Mouse (Mus musculus) heart, postnatal 25 days (tissue): ENCODE measurements around the gene Cacna1c. TPM values are rescaled to one million over a fixed set of nuclear protein-coding genes. Genes with fewer than 3 reads are reported as not detected.

Experiments used
- DNase-seq: peaks from one replicate; pipeline ENCODE4 v3.0.0; 2022; ENCODE audit warnings: low spot score
- intact Hi-C: fragments of 180-260 bp; cut with DNase I; formaldehyde crosslinking; loops from one replicate; pipeline ENCODE4 v1.15.1; 2025
- total RNA-seq, 2 experiments: library from RNA; stranded (reverse); gene quantifications; 2 replicates each; pipeline ENCODE4 v1.2.3; 2021

Cacna1c gene
- total RNA-seq, 2 experiments from 2014 or later, result 182 to 191 TPM

GRCm38 (mm10) chr6:118922328-118923211 lies 273.6 kb downstream of the Cacna1c start:
- DNase-seq, result peak; percentile 24
- intact Hi-C loops, result loop anchor here (2.0 to 10.0 kb wide), 3 partner anchors 182 to 522 kb away; no protein-coding TSS in a partner anchor

DNA sequence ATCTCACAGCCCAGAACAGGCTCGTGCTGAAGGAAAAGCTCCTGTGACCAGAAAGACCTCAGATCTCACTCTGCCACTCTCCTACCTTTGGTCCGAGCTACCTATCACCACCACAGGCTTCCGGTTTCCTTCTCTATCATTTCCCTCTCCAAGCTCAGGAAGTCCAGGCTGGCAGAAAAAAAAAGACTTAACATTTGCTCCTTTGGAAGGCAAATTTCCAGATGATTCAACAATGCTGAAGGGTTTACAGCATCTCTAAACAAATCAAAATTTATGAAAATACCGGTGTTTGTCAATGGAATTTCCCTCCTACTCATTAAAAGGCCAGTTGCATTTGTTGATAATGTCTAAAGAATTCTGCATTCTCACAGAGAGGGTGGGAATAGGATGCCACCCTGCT lies 288.0 kb downstream of the Cacna1c start:
- intact Hi-C loops, result no loop called here
- no peak for DNase-seq

DNA sequence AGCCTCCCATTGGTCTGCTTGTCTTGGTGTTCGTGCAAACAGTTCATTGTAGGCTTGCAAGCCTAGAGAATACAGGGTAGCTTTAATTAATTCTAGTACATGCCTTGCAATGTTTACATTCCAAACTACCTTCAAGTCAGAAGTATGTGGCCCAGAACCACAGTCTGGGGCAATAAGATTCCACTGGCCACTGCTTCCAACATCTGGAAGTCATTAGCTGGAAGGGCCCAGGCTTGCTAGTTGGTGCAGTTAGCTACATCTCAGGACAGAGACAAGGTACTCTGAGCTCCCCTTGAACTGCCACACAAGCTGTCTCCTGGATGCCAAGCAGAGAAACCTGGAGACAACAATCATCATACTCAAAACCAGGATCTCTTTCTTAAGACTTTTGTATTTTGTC lies 288.5 kb downstream of the Cacna1c start:
- DNase-seq, result no peak
- intact Hi-C loops, result no loop called here

DNA sequence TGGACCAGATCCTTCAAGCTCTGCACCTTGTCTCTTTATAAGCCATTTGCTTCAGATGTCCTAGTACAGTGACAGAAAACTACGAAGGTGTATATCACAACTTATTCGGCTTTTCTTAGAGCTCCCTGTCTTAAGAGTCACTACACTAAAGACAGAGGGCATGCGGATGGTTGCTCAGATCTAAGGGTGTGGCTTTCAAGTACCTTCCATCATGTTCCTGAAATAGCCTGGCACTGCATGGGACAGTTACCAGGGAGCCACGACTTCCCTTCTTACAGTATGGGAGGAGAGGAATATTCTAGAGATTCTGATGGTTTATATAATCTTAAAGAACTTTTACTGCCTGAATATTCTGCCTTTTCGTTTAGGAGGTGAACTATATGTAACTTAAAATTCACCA lies 289.3 kb downstream of the Cacna1c start:
- no peak for DNase-seq

DNA sequence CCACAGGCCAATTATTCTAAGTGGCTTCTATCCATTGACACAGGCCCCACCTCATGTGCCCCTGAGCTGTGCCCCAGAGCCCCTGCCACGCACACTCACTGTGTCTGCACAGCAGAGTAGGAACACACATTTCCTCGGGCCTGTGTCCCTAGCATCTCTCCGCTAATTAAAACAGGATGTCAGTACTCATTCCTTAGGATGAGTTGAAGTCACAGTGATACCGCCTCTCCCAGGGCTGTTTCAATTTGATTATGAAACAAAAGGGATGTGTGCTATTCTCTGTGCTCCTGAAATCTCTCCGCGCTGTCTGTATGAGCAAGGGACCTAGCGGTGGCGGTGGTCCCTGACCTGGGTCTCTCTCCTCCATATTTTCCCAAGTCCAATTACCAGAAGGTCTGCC lies 296.5 kb downstream of the Cacna1c start:
- intact Hi-C loops, result no loop called here
- DNase-seq, result no peak

More for the DNA sequence above, 289.3 kb downstream of the Cacna1c start:
- intact Hi-C loops, result no loop called here

- peak; percentile 23 for DNase-seq
Observed at GRCm38 (mm10) chr6:118897101-118897500, 299.1 kb downstream of the Cacna1c start.

GRCm38 (mm10) chr6:118894043-118894442 lies 302.2 kb downstream of the Cacna1c start:
- intact Hi-C loops, result no loop called here

More at GRCm38 (mm10) chr6:118897101-118897500, 299.1 kb downstream of the Cacna1c start:
- intact Hi-C loops, result no loop called here

GRCm38 (mm10) chr6:118889441-118889840 lies 306.8 kb downstream of the Cacna1c start:
- no peak for DNase-seq
- intact Hi-C loops, result no loop called here

More at GRCm38 (mm10) chr6:118894043-118894442, 302.2 kb downstream of the Cacna1c start:
- no peak for DNase-seq

DNA sequence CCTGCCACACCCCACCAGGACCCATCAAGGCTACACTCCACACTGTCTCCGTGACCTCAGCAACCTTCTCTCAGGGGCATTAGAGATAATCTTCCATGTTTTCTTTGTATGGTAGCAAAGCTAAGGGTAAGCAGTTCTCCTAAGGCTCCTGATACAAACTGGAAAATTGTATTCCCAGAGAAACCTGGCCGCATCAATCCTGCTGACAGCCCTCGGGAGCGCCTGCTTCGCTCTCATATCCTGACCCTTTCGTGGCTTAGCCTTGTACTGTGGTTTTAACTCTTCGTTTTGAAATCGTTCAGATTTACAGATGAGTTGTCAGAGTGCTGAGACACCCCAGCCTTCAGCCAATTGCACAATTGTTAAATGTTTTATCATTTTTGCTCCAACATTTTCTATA lies 309.2 kb downstream of the Cacna1c start:
- DNase-seq, result no peak
- intact Hi-C loops, result no loop called here

DNA sequence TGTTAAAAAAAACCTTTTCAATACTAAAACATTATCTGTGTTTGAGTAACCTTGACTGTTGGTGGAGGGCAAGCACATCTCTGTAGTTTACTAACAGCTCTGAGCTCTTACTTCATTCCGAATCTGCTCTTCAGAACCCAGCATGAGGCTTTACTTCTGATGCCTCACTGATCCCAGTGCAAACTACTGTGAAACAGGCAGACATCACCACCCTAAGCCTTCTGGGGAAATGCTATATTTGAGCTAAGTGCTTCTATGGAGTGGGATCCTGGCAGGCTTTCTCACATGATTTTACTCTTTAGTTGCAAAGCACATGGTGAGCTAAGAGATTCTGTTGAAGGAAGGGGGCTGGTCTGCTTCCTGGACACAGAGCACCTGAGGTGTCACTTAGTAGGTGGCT lies 311.3 kb downstream of the Cacna1c start:
- DNase-seq, result no peak
- intact Hi-C loops, result no loop called here

DNA sequence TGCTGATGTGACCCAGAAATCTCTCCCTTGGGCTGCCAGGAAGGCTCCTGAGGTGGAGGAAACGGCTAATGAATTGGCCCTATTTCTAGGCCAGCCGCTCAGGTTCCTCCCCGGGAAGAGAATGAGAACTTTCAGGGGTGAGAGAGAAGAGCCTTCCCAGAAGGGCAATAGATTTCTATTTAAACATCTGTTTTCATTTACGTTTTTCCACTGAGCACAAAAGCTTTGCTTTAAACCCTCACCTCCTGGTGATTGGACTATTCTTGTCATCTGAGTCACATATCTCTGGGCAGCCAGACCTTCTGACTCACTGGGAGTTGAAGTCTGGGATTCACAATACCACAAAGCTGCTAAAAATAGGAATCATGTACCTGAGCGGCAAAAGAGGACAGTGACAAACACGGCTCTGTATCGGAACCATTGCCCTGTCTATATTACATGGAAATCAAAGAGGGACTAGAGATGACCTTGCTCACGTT lies 312.1 kb downstream of the Cacna1c start:
- no peak for DNase-seq
- intact Hi-C loops, result no loop called here

- no peak for DNase-seq
- intact Hi-C loops, result no loop called here
Observed at GRCm38 (mm10) chr6:118876204-118876603, 320.0 kb downstream of the Cacna1c start.

- intact Hi-C loops, result no loop called here
- DNase-seq, result no peak
Observed at GRCm38 (mm10) chr6:118870241-118870841, 325.9 kb downstream of the Cacna1c start.

DNA sequence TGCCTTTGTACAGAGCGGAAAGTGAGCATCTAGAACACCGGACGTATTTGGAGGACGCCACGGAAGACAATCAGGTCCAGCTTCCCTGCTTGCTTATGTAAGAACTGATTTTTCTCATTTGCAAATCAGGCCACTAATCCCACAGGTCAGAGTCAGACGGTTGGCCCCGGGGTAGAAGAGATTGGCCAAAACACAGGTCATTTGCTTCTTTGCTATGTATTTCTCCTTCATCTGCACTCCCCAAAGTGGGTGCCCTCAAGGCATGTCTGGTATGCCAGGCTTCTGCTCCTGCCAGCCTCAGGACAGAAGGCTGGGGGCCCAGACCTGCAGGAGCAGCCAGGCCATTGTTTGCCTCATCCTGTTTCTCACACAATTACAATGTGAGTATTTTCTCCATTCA lies 328.8 kb downstream of the Cacna1c start:
- DNase-seq, result no peak
- intact Hi-C loops, result no loop called here

DNA sequence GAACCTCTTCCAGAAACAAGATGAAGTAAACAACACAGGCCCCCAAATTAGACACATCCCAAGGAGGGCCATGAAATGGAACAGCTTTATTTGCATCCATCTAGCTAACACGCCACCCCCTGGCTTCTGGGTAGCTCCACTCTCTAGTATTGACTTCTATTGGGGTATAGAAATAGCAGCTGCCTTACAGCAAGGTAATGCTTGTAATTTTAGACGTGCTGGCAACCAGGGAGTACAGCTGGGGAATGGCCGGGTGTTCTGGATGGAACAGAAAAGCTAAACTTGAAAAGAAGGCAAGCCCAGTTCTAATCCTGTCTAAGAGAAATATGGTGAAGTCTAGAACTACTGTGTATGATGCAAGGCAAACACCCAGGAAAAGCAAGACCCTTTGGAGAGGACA lies 329.3 kb downstream of the Cacna1c start:
- intact Hi-C loops, result no loop called here
- no peak for DNase-seq

- intact Hi-C loops, result no loop called here
- no peak for DNase-seq
Observed at GRCm38 (mm10) chr6:118865777-118866380, 330.3 kb downstream of the Cacna1c start.

DNA sequence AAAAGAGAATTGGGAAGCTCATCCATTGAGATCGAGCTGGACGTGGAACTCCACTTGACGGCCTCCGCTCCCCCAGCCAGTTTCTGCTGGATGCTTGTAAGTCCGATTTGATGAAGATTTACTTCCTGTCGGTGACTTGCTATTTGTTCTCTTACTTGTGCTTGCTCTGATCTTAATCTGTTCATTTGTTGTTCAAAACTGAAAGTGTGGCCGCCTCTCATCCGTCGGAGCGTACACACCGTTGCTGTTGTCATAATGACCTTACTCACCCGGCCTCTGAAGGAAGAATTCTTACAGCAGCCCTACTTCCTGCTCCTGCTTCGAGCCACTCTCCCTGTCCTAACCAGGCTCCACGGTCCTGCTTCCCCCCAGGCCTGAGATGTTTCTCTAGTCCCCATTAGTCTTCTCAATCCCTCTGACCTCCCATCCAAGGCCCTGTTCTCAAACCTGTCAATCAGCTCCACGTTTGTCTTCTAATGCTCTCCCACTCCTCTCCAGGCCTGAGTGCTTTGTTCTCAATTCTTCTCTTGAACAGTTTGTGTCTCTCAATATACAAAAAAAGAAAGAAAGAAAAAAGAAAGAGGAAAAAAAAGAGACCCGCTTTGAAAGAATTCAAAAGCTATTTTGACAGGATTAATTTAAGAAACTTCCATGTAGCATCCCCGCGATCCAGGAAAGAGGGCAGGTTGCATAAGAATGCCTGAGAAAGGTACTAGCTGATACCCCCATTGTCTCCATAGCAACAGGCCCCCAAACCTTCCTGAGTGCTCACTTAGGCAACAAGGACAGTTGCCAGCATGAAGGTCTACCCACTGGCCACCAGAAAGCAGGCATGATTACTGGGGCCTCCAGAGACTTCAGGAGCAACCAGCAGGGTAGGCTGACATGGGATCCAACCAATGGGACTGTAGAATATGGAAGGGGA lies 331.3 kb downstream of the Cacna1c start:
- intact Hi-C loops, result no loop called here
- no peak for DNase-seq

- DNase-seq, result no peak
Observed at GRCm38 (mm10) chr6:118862727-118863126, 333.5 kb downstream of the Cacna1c start.

GRCm38 (mm10) chr6:118862091-118862490 lies 334.1 kb downstream of the Cacna1c start:
- intact Hi-C loops, result no loop called here
- DNase-seq, result no peak

More at GRCm38 (mm10) chr6:118862727-118863126, 333.5 kb downstream of the Cacna1c start:
- intact Hi-C loops, result no loop called here

- intact Hi-C loops, result no loop called here
- no peak for DNase-seq
Observed at GRCm38 (mm10) chr6:118858431-118858830, 337.8 kb downstream of the Cacna1c start.
